Mouse (Mus musculus) liver, adult 2 months (tissue): ENCODE data around the gene Pkd1. TPM values are rescaled to one million over a fixed set of nuclear protein-coding genes. Genes with fewer than 3 reads are reported as not detected.

ENCODE experiments used
- DNase-seq: peaks from one replicate; pipeline ENCODE4 v3.0.0-alpha.2; 2011; ENCODE audit warnings: low read depth, low spot score; ENCODE audit errors: extremely low read depth
- H3K27ac ChIP-seq: fragments of 200-500 bp; replicated peaks from 2 replicates; pipeline ENCODE4 v1.5.1; 2012; ENCODE audit warnings: low read depth, mild to moderate bottlenecking, control low read depth, inconsistent platforms, low read length; ENCODE audit not compliant: insufficient read depth
- H3K27me3 ChIP-seq: fragments of 200-500 bp; 2 replicates; pipeline ENCODE4 v1.6.1; 2012; ENCODE audit warnings: mild to moderate bottlenecking, moderate library complexity, low read length, inconsistent platforms; ENCODE audit not compliant: control insufficient read depth, insufficient read depth
- H3K36me3 ChIP-seq: fragments of 200-500 bp; 2 replicates; pipeline ENCODE4 v1.6.1; 2012; ENCODE audit warnings: low read length, inconsistent platforms; ENCODE audit not compliant: control insufficient read depth, insufficient read depth
- H3K4me1 ChIP-seq: fragments of 200-500 bp; 2 replicates; pipeline ENCODE4 v1.6.1; 2011; ENCODE audit warnings: low read length; ENCODE audit not compliant: control insufficient read depth, insufficient read depth
- H3K4me3 ChIP-seq: fragments of 200-500 bp; 2 replicates; pipeline ENCODE4 v1.5.1; 2011; ENCODE audit warnings: low read depth, mild to moderate bottlenecking, control low read depth, low read length, moderate library complexity; ENCODE audit not compliant: insufficient read depth
- H3K79me2 ChIP-seq: fragments of 200-500 bp; 2 replicates; pipeline ENCODE4 v1.6.1; 2012; ENCODE audit warnings: inconsistent platforms, mild to moderate bottlenecking, low read length, moderate library complexity; ENCODE audit not compliant: control insufficient read depth, insufficient read depth
- H3K9ac ChIP-seq: fragments of 200-500 bp; 2 replicates; pipeline ENCODE4 v1.6.1; 2012; ENCODE audit warnings: low read depth, mild to moderate bottlenecking, control low read depth, inconsistent platforms, low read length
- CTCF ChIP-seq: fragments of 200-500 bp; IDR thresholded peaks from 2 replicates; pipeline ENCODE4 v1.5.1; 2011; ENCODE audit warnings: low read depth, low read length, control low read depth
- POLR2A ChIP-seq: fragments of 200-500 bp; IDR thresholded peaks from 2 replicates; pipeline ENCODE4 v1.6.1; 2011; ENCODE audit warnings: low read length, control low read depth; ENCODE audit not compliant: insufficient read depth; ENCODE audit errors: extremely low read depth
- WGBS: fragments of 180-500 bp; shearing (Covaris S2); methylation state at CpG from one replicate; pipeline ENCODE4 v1.1.7; 2018; 5-methylcytosine and 5-hydroxymethylcytosine counted together
- polyA plus RNA-seq: library from polyadenylated mRNA; depleted of rRNA; stranded (reverse); fragments of >200 nt; gene quantifications from 2 replicates; pipeline ENCODE4 v1.2.3, GENCODE M21; 2012
- total RNA-seq: library from RNA; depleted of rRNA; stranded (reverse); fragments of >200 nt; gene quantifications from 2 replicates; pipeline ENCODE4 v1.2.3, GENCODE M21; 2014

Gene Pkd1
- total and polyA plus RNA-seq, 2 experiments = 9.9 to 17.4 TPM

DNA sequence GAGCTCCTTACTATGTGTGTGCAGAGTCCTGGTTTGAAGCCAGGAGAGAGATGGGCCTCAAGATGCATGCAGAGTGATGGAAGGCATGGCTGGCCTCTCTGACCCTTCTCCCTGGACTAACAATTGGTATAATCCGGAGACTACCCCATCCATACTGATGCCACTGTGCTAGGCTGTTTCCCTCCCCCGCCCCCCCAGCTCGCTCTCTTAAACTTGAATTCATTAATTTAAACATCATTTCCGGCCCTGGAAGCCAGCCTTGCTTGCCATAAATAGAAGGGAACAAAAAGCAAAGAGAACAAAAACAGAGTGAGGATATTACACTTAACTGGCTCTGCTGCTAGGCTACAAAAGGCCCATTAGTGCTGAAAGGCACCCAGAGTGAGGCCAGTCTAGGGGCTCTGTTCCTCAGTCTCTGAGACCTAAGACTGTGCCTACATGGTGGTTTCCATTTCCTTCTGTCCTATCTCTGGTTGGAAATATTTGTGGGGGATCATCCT lies 9.0 kb downstream of the Pkd1 start:
- no peak overlapping the region for H3K27ac ChIP-seq
- H3K4me3 ChIP-seq = no peak overlapping the region
- no peak overlapping the region for H3K9ac ChIP-seq
- no peaks in the 10 kb centered on the region for H3K36me3 ChIP-seq
- DNase-seq = no peak
- peaks cover 32% of the 10 kb centered on the region for H3K79me2 ChIP-seq
- no peaks in the 10 kb centered on the region for H3K27me3 ChIP-seq
- TF ChIP-seq POLR2A (no peak), CTCF (no peak)
- 0 out of 2 replicates have a peak, but pooled peaks cover 2% of the 10 kb centered on the region for H3K4me1 ChIP-seq
- 84% methylated on average over 4 of the region's 4 CpGs for WGBS

DNA sequence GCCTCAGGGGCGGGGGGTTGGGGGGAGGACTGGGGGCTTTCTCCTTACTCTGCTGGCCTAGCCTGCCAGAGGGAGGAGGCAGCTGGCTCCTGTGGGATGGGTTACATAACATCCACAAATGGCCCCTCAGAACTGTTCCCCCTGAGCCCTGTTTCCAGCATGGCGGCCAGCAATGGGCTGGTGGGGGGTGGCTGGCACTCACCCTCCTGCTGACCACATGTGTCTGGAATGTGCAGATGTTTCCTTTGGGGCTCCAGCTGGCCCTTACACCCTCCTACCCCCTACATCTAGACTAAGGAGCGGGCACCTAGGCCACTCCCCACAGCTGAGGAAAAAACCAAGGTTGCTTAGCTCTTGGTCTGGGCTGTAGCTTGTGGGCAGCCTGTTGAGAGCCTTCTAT lies 9.5 kb downstream of the Pkd1 start:
- whole genome bisulfite sequencing = 86% methylated on average over 3 of the region's 3 CpGs

DNA sequence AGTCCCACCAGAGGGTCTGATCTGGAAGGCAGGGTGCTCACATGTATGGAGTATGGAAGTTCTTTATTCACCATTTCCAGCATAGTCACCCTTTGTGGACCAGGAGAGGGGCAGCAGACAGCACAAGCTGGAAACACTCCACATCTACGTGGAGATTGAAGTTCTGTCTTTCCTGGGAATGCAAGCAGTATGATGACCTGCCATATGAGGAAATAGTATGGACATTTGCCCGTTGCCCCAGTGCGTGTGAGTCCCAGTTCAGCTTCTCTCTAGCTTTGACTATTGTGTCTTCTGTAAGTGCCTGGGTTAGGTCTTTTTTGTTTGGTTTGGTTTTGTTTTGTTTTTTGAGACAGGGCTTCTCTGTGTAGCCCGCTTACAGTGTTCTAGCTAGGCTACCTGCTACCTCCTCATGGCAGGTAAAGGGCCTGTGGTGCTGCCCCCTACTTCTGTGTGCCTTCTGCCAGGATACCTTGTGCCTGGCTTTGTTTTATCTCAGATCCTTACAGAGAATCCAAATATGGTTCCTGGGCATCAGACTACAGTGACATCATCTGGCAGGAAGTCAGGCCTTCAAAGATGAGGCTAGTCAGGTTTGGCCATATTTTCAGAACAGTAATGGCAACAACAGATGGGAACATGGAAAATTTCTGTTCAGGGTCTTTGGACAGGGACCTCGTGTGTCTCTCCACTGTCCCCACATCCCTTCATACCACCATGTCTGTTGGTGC lies 10.8 kb downstream of the Pkd1 start:
- 75% methylated on average over 5 of the region's 5 CpGs for WGBS
- H3K36me3 ChIP-seq = no peaks in the 10 kb centered on the region
- no peak overlapping the region for H3K27ac ChIP-seq
- H3K27me3 ChIP-seq = no peaks in the 10 kb centered on the region
- TF ChIP-seq CTCF (no peak), POLR2A (no peak)
- H3K79me2 ChIP-seq = peaks cover 24% of the 10 kb centered on the region; the same call in 1 of the 2 replicates
- no peak overlapping the region for H3K9ac ChIP-seq
- 0 out of 2 replicates have a peak, but pooled peaks cover 2% of the 10 kb centered on the region for H3K4me1 ChIP-seq
- DNase-seq = no peak
- H3K4me3 ChIP-seq = no peak overlapping the region

More for the DNA sequence above, 9.5 kb downstream of the Pkd1 start:
- H3K4me1 ChIP-seq = 0 out of 2 replicates have a peak, but pooled peaks cover 2% of the 10 kb centered on the region
- no peaks in the 10 kb centered on the region for H3K36me3 ChIP-seq
- H3K27ac ChIP-seq = peak overlapping the region; percentile 15
- TF ChIP-seq CTCF (no peak), POLR2A (no peak)
- H3K27me3 ChIP-seq = no peaks in the 10 kb centered on the region
- peaks cover 34% of the 10 kb centered on the region for H3K79me2 ChIP-seq
- H3K9ac ChIP-seq = no peak overlapping the region
- DNase-seq = no peak
- H3K4me3 ChIP-seq = no peak overlapping the region

DNA sequence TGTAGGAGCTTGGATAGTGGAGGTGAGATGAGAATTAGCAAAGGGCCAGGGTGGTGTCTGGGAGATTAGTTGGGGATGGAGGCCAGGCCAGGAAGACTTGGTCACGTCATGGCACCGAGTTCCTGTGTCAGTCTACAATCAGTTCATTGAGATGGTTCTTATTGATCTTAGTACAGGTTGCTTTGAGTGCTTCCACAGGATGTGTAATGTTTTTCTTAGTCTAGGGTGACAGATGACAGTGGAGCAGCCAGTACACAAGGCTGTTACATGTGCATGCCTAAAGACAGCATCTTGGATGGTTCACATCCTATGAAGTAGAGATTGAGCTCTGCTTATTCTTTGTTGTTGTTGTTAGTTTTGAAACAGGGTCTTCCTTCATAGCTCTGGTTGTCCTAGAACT lies 12.0 kb downstream of the Pkd1 start:
- DNase-seq = no peak
- H3K27ac ChIP-seq = no peak overlapping the region
- H3K36me3 ChIP-seq = no peaks in the 10 kb centered on the region
- peaks cover 19% of the 10 kb centered on the region; the same call in 1 of the 2 replicates for H3K79me2 ChIP-seq
- 79% methylated on average over 2 of the region's 2 CpGs for WGBS
- H3K27me3 ChIP-seq = no peaks in the 10 kb centered on the region
- H3K4me3 ChIP-seq = no peak overlapping the region
- TF ChIP-seq CTCF = no peak
- no peak overlapping the region for H3K9ac ChIP-seq
- H3K4me1 ChIP-seq = 0 out of 2 replicates have a peak, but pooled peaks cover 2% of the 10 kb centered on the region

DNA sequence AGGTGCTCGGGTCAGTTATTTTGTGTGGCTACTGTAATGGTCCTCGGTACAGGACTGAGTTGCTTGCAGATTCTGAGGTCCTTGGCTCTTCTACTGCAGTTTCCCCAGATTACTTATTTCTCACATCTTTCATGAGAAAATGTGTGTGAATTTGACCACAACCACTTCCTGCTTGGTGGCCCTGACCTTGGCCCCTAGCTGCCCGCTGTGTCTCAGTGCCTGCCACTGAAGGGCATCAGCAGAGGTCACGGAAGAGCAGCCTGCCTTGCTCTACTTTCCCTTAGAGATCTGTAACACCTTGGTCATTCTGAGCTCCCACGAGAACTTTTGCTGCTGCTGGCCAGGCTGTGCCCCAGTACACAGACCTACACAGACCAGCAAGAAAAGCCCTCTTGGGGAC lies 14.0 kb downstream of the Pkd1 start:
- no peak overlapping the region for H3K27ac ChIP-seq
- H3K4me3 ChIP-seq = no peak overlapping the region
- H3K36me3 ChIP-seq = no peaks in the 10 kb centered on the region
- H3K4me1 ChIP-seq = no peaks in the 10 kb centered on the region
- no peak for TF ChIP-seq POLR2A
- TF ChIP-seq CTCF = no peak
- DNase-seq = no peak
- H3K9ac ChIP-seq = no peak overlapping the region
- WGBS = 66% methylated on average over 5 of the region's 5 CpGs
- peaks cover 9% of the 10 kb centered on the region; the same call in 1 of the 2 replicates for H3K79me2 ChIP-seq
- no peaks in the 10 kb centered on the region for H3K27me3 ChIP-seq

DNA sequence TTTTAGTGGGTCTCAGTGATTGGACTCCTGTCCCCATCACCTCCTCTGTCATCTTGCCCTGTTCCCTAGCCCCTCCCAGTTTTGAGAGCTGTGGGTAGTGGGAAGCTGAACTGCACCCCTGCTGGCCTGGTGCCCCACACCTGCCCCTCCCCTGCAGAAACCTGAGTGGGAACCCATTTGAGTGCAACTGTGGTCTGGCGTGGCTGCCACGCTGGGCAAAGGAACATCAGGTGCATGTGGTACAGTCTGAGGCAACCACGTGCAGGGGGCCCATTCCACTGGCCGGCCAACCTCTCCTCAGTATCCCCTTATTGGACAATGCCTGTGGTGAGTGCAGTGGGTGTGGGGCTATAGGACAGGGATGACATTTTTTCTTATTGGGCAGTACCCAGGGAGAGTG lies 14.8 kb downstream of the Pkd1 start:
- Histone ChIP-seq H3K36me3 (peaks cover 4% of the 10 kb centered on the region; the same call in 1 of the 2 replicates), H3K27me3 (no peaks in the 10 kb centered on the region), H3K27ac (no peak overlapping the region), H3K79me2 (peaks cover 9% of the 10 kb centered on the region; the same call in 1 of the 2 replicates), H3K9ac (no peak overlapping the region), H3K4me1 (no peaks in the 10 kb centered on the region), H3K4me3 (no peak overlapping the region)
- WGBS = 96% methylated on average over 4 of the region's 4 CpGs
- no peak for TF ChIP-seq POLR2A
- no peak for TF ChIP-seq CTCF
- DNase-seq = no peak
